Mouse (Mus musculus): ENCODE measurements around the gene Ptprd.

Gene Ptprd

GRCm38 (mm10) chr4:77558404-77559202, 653.2 kb downstream of the Ptprd start:
- DNase-seq (ENCODE audit: low spot score in 2 of 2): peak in 1 of 2 experiments; percentile 10

GRCm38 (mm10) chr4:77555841-77556240, 655.9 kb downstream of the Ptprd start:
- no peak for DNase-seq (ENCODE audit: low spot score in 2 of 2)

- no peak for DNase-seq (ENCODE audit: low spot score in 2 of 2)
Measured at GRCm38 (mm10) chr4:77537843-77538242, 673.9 kb downstream of the Ptprd start.

GRCm38 (mm10) chr4:77537336-77537735, 674.4 kb downstream of the Ptprd start:
- DNase-seq (ENCODE audit: low spot score in 2 of 2): no peak

- no peak for DNase-seq (ENCODE audit: low spot score in 2 of 2)
Measured at GRCm38 (mm10) chr4:77535601-77536000, 676.2 kb downstream of the Ptprd start.

GRCm38 (mm10) chr4:77534553-77534952, 677.2 kb downstream of the Ptprd start:
- no peak for DNase-seq (ENCODE audit: low spot score in 2 of 2)

- no peak for DNase-seq (ENCODE audit: low spot score in 2 of 2)
Measured at GRCm38 (mm10) chr4:77519166-77519565, 692.6 kb downstream of the Ptprd start.

- DNase-seq (ENCODE audit: low spot score in 2 of 2): no peak
Measured at GRCm38 (mm10) chr4:77513914-77514628, 697.7 kb downstream of the Ptprd start.

- no peak for DNase-seq (ENCODE audit: low spot score in 2 of 2)
Measured at GRCm38 (mm10) chr4:77513041-77513440, 698.7 kb downstream of the Ptprd start.

GRCm38 (mm10) chr4:77454049-77454448, 757.7 kb downstream of the Ptprd start:
- DNase-seq (ENCODE audit: low spot score in 2 of 2): no peak

GRCm38 (mm10) chr4:77399146-77399545, 812.6 kb downstream of the Ptprd start:
- no peak for DNase-seq (ENCODE audit: low spot score in 2 of 2)

GRCm38 (mm10) chr4:77361728-77362127, 850.0 kb downstream of the Ptprd start:
- no peak for DNase-seq (ENCODE audit: low spot score in 2 of 2)

GRCm38 (mm10) chr4:77327198-77327597, 884.6 kb downstream of the Ptprd start:
- DNase-seq (ENCODE audit: low spot score in 2 of 2): no peak

- DNase-seq (ENCODE audit: low spot score in 2 of 2): no peak
Measured at GRCm38 (mm10) chr4:77317060-77317680, 894.6 kb downstream of the Ptprd start.

GRCm38 (mm10) chr4:77316644-77317043, 895.1 kb downstream of the Ptprd start:
- DNase-seq (ENCODE audit: low spot score in 2 of 2): no peak

- no peak for DNase-seq (ENCODE audit: low spot score in 2 of 2)
Measured at GRCm38 (mm10) chr4:77310127-77310788, 901.5 kb downstream of the Ptprd start.

- no peak for DNase-seq (ENCODE audit: low spot score in 2 of 2)
Measured at GRCm38 (mm10) chr4:77283423-77283822, 928.3 kb downstream of the Ptprd start.

- no peak for DNase-seq (ENCODE audit: low spot score in 2 of 2)
Measured at GRCm38 (mm10) chr4:77277913-77278312, 933.8 kb downstream of the Ptprd start.

GRCm38 (mm10) chr4:77259972-77260290, 951.8 kb downstream of the Ptprd start:
- DNase-seq (ENCODE audit: low spot score in 2 of 2): no peak

GRCm38 (mm10) chr4:77259250-77259971, 952.4 kb downstream of the Ptprd start:
- DNase-seq (ENCODE audit: low spot score in 2 of 2): no peak

GRCm38 (mm10) chr4:77251188-77251587, 960.6 kb downstream of the Ptprd start:
- DNase-seq (ENCODE audit: low spot score in 2 of 2): no peak

- no peak for DNase-seq (ENCODE audit: low spot score in 2 of 2)
Measured at GRCm38 (mm10) chr4:77249801-77250200, 962.0 kb downstream of the Ptprd start.
